Mouse (Mus musculus) bone marrow, adult 2 months (tissue): Measurements from ENCODE around the gene Xrn2.

Experiments
- CTCF ChIP-seq: fragments of 200-500 bp; IDR thresholded peaks from 2 replicates; pipeline ENCODE4 v1.5.1; 2011; ENCODE audit warnings: low read length, control low read depth; ENCODE audit not compliant: control insufficient read depth, insufficient read depth
- POLR2A ChIP-seq: fragments of 200-500 bp; IDR thresholded peaks from 2 replicates; pipeline ENCODE4 v1.6.1; 2011; ENCODE audit warnings: low read depth, mild to moderate bottlenecking, control low read depth, low read length, borderline replicate concordance; ENCODE audit not compliant: control insufficient read depth

DNA sequence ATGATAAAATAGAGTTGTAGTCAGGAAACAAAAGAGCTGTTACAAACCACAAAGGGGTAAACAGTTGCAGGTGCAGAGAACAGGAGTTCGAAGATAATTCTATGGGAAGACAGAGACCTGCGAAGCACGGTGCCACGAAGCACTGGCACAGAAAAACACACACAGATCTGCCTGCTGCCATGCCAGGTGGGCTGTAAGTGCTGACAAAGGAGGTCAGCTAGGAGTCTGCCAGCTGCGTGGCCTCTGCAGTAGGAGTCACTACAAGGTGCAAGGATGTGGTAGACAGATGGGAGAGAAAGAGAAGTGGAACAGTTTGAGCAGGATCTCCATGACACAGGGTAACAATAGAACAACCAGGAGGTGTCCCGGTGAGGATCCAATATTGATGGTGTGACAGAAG is 114.6 kb downstream of the Xrn2 start:
- TF ChIP-seq CTCF, result no peak
- TF ChIP-seq POLR2A, result no peak
